Mouse (Mus musculus) lung, embryonic 16.5 days (tissue): Measurements from ENCODE around the gene Srarp. TPM values are rescaled to one million over a fixed set of nuclear protein-coding genes. Genes with fewer than 3 reads are reported as not detected.

Experiments
- ATAC-seq: fragments of 200-750 bp; cut with Nextera tagmentation; 2 replicates; pipeline ENCODE4 v1.8.0; 2017; ENCODE audit warnings: low read depth, mild to moderate bottlenecking, moderate library complexity
- H3K27ac ChIP-seq: fragments of 300-500 bp; sonication (generic); 2 replicates; pipeline ENCODE4 v1.5.1; 2014; ENCODE audit warnings: mild to moderate bottlenecking, control low read depth, low read length
- H3K27me3 ChIP-seq: fragments of 300-500 bp; sonication (generic); 2 replicates; pipeline ENCODE4 v1.6.1; 2014; ENCODE audit warnings: low read depth, low read length, mixed read lengths; ENCODE audit not compliant: control insufficient read depth, insufficient read depth
- H3K36me3 ChIP-seq: fragments of 300-500 bp; sonication (generic); 2 replicates; pipeline ENCODE4 v1.6.1; 2014; ENCODE audit warnings: low read length; ENCODE audit not compliant: control insufficient read depth, insufficient read depth
- H3K4me1 ChIP-seq: fragments of 300-500 bp; sonication (generic); replicated peaks from 2 replicates; pipeline ENCODE4 v1.6.1; 2014; ENCODE audit warnings: low read length, mixed read lengths; ENCODE audit not compliant: control insufficient read depth, insufficient read depth
- H3K4me2 ChIP-seq: fragments of 300-500 bp; sonication (generic); 2 replicates; pipeline ENCODE4 v1.6.1; 2014; ENCODE audit warnings: low read depth, low read length, control low read depth
- H3K4me3 ChIP-seq: fragments of 300-500 bp; sonication (generic); 2 replicates; pipeline ENCODE4 v1.5.1; 2014; ENCODE audit warnings: mild to moderate bottlenecking, low read length, control low read depth
- H3K9ac ChIP-seq: fragments of 300-500 bp; sonication (generic); 2 replicates; pipeline ENCODE4 v1.6.1; 2014; ENCODE audit warnings: low read length, control low read depth
- H3K9me3 ChIP-seq: fragments of 300-500 bp; sonication (generic); 2 replicates; pipeline ENCODE4 v1.6.1; 2016; ENCODE audit warnings: low read length; ENCODE audit not compliant: control insufficient read depth
- WGBS: fragments of 180-500 bp; shearing (Covaris S2); extraction: QIAGEN DNeasy Blood & Tissue Kit; methylation state at CpG from one replicate; pipeline ENCODE4 v1.1.7; 2014; 5-methylcytosine and 5-hydroxymethylcytosine counted together
- polyA plus RNA-seq: library from polyadenylated mRNA; unstranded; fragments of >200 nt; fragmentation: Nextera tagmentation; extraction: Ambion mirVana; gene quantifications from 2 replicates; pipeline ENCODE4 v1.2.1, GENCODE M21; 2015

Srarp gene
- polyA plus RNA-seq, 1 experiment from 2014 or later: not detected

DNA sequence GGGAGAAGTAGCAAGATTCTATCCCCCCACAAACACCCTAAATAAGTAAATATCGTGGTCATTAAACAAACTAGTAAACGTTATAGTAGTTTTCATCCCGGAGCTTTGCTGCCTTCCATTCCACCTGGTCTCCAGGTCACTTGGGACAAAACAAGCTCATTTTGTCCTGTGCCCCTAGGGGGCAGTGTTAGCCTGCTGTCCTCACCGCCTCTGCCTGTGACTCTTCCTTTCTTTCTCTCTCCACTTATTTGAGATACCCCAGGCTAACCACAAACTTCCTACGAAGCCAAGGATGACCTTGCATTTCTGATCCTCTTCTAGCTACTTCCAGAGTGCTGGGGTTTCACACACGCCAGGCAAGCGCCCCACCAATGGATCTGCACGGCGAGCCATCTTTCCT, 4.9 kb downstream of the Srarp start:
- H3K9ac ChIP-seq: no peak overlapping the region; the same call in 1 of the 2 replicates
- H3K36me3 ChIP-seq: no peaks in the 10 kb centered on the region
- H3K4me2 ChIP-seq: no peak overlapping the region
- no peaks in the 10 kb centered on the region for H3K27me3 ChIP-seq
- ATAC-seq: no peak
- H3K9me3 ChIP-seq: no peaks in the 10 kb centered on the region
- 44% methylated on average over 9 of the region's 9 CpGs for WGBS
- H3K27ac ChIP-seq: no peak overlapping the region
- H3K4me1 ChIP-seq: peaks cover 9% of the 10 kb centered on the region
- H3K4me3 ChIP-seq: no peak overlapping the region

DNA sequence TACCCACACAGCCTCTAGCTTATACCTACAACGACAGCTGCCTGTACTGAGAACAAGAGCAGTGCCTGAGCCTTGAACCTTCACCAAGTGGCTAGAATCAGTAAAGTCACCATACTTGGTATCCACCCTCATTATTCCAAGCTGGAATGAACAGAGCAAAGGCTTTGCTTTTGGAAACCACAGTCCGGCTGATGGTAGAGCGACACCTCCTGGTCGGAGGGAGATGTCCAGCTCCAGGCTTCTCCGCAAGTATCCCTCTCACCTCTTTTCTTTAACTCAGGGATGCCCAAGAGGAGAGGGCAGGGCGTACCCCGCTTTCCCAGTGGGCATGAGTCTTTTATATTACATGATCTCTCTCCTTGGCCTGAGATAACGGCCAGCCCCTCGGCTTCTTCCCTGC, 6.1 kb downstream of the Srarp start:
- no peaks in the 10 kb centered on the region for H3K36me3 ChIP-seq
- no peak overlapping the region for H3K4me2 ChIP-seq
- H3K27ac ChIP-seq: no peak overlapping the region
- no peak for ATAC-seq
- H3K27me3 ChIP-seq: no peaks in the 10 kb centered on the region
- no peaks in the 10 kb centered on the region for H3K9me3 ChIP-seq
- no peak overlapping the region for H3K4me3 ChIP-seq
- 45% methylated on average over 9 of the region's 9 CpGs for WGBS
- peaks cover 16% of the 10 kb centered on the region for H3K4me1 ChIP-seq
- no peak overlapping the region for H3K9ac ChIP-seq

- Histone ChIP-seq H3K27ac (no peak overlapping the region), H3K4me3 (no peak overlapping the region), H3K4me1 (peaks cover 16% of the 10 kb centered on the region), H3K9me3 (no peaks in the 10 kb centered on the region), H3K9ac (no peak overlapping the region), H3K27me3 (no peaks in the 10 kb centered on the region), H3K4me2 (no peak overlapping the region), H3K36me3 (no peaks in the 10 kb centered on the region)
- ATAC-seq: no peak
- 72% methylated on average over 6 of the region's 6 CpGs for WGBS
Measured at GRCm38 (mm10) chr4:141429381-141429780, 6.5 kb downstream of the Srarp start.

DNA sequence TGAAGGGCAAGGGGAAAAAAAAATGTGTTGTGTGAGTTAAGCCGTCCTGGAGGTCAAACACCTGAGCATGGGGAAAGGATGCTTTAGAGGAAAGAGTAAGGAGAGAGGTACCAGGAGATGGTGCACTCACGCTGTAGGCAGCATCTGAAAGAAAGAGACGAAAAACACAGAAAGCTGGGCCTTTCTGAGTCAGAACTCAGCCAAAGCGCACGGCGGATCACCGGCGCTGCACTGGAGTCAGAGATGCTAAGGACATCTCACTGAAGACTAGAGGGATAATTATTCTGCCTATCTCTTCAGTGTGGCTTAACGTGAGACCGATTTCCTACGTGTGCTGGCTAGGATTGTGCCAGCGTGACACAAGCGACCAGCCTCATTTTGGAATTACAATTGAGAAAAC, 8.0 kb downstream of the Srarp start:
- H3K27ac ChIP-seq: no peak overlapping the region
- 79% methylated on average over 13 of the region's 13 CpGs for WGBS
- H3K9me3 ChIP-seq: no peaks in the 10 kb centered on the region
- no peak overlapping the region for H3K4me3 ChIP-seq
- no peak overlapping the region for H3K9ac ChIP-seq
- no peak overlapping the region for H3K4me2 ChIP-seq
- no peaks in the 10 kb centered on the region for H3K36me3 ChIP-seq
- no peaks in the 10 kb centered on the region; the same call in 1 of the 2 replicates for H3K27me3 ChIP-seq
- no peak for ATAC-seq
- H3K4me1 ChIP-seq: peaks cover 16% of the 10 kb centered on the region

GRCm38 (mm10) chr4:141426796-141427745, 8.8 kb downstream of the Srarp start:
- Histone ChIP-seq H3K4me1 (peaks cover 16% of the 10 kb centered on the region), H3K36me3 (no peaks in the 10 kb centered on the region), H3K4me3 (no peak overlapping the region), H3K4me2 (no peak overlapping the region), H3K9me3 (no peaks in the 10 kb centered on the region), H3K9ac (no peak overlapping the region), H3K27me3 (no peaks in the 10 kb centered on the region; the same call in 1 of the 2 replicates), H3K27ac (peak overlapping the region; percentile 4; the same call in 1 of the 2 replicates)
- WGBS: 53% methylated on average over 10 of the region's 10 CpGs
- ATAC-seq: no peak

DNA sequence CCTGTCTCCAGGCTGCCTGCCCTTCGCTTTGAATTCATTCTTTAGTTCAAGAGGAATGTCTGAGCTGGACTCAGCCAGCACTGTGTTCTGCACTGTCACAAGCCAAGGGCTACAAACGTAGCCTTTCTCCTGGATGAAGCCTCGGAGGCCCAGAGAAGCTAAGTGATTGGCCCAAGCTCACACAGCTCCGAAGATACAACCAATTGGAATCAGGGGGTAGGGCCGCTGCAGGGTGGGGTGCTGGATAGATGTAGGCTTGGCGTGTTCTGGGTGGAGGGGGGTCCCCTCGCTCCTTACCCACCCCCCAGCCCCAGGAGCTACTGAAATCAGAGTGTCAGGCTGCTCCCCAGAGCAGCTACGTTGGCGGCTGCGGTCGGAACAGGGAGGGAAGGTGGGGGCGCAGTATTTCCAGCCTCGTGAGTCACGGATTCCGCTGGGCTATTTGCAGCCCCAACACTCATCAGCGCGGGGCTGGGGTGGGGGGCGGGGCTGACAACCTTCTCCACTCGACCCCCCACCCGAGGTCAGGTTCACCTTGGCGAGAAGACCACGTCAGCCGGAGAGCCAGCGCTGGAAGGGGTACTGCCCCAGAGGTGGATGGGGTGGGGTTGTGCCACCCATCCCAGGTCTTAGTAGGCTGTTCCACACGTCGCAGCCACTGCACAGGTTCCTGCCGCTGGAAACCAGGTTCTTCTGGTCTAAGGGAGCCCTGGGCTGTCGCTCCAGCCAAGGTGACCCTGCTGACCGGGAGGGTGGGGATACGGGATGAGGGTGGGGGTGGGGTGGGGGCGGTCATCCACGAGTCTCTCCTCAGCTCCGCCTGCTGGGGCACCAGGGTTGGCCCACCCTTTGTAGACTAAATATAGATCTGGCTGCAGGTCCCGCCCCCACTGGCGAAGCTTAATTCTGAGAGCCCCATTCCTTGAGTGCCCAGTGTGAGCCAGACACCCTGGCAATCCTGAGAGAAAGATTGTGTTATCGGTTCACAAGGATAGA, 10.1 kb downstream of the Srarp start:
- peak; percentile 75 for ATAC-seq
- peak overlapping the region; percentile 50 for H3K4me3 ChIP-seq

GRCm38 (mm10) chr4:141423691-141424431, 12.0 kb downstream of the Srarp start:
- no peaks in the 10 kb centered on the region for H3K9me3 ChIP-seq
- H3K36me3 ChIP-seq: no peaks in the 10 kb centered on the region
- no peak for ATAC-seq
- peaks cover 32% of the 10 kb centered on the region for H3K4me1 ChIP-seq
- H3K4me2 ChIP-seq: no peak overlapping the region
- no peak overlapping the region for H3K4me3 ChIP-seq
- H3K9ac ChIP-seq: no peak overlapping the region
- 85% methylated on average over 13 of the region's 13 CpGs for WGBS
- H3K27ac ChIP-seq: no peak overlapping the region
- H3K27me3 ChIP-seq: no peaks in the 10 kb centered on the region; the same call in 1 of the 2 replicates

More for the DNA sequence above, 10.1 kb downstream of the Srarp start:
- peak overlapping the region; percentile 59 for H3K9ac ChIP-seq
- WGBS: 2% methylated on average over 36 of the region's 36 CpGs
- H3K36me3 ChIP-seq: no peaks in the 10 kb centered on the region
- no peaks in the 10 kb centered on the region; the same call in 1 of the 2 replicates for H3K27me3 ChIP-seq
- H3K9me3 ChIP-seq: no peaks in the 10 kb centered on the region
- peak overlapping the region; percentile 86 for H3K4me2 ChIP-seq
- peaks cover 25% of the 10 kb centered on the region for H3K4me1 ChIP-seq
- H3K27ac ChIP-seq: peak overlapping the region; percentile 50; the same call in 1 of the 2 replicates

DNA sequence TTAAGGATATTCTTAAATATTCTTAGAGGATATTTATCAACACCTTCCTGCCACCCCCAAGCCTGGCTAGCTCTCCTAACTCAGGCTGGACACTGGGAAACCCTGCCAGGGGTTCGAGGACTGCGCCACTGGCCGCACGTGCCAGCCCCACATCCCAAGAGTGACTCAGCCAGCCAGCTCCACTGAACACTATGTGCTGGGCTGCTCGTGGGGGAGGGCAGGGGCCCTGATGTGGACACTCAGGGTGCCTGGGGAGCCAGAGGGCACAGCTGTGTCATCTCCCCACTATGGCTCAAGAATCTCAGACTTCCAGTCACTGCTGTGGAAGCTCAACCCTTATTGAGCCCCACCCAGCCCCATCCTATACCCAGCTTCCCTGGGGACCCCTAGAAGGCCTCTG, 12.6 kb downstream of the Srarp start:
- no peaks in the 10 kb centered on the region for H3K9me3 ChIP-seq
- 76% methylated on average over 5 of the region's 5 CpGs for WGBS
- no peaks in the 10 kb centered on the region for H3K36me3 ChIP-seq
- no peaks in the 10 kb centered on the region; the same call in 1 of the 2 replicates for H3K27me3 ChIP-seq
- H3K4me3 ChIP-seq: no peak overlapping the region
- no peak overlapping the region for H3K27ac ChIP-seq
- H3K4me2 ChIP-seq: no peak overlapping the region
- no peak for ATAC-seq
- peaks cover 32% of the 10 kb centered on the region for H3K4me1 ChIP-seq
- H3K9ac ChIP-seq: no peak overlapping the region
